Mouse (Mus musculus): Measurements from ENCODE around the gene Ccdc142. TPM values are rescaled to one million over a fixed set of nuclear protein-coding genes. Genes with fewer than 3 reads are reported as not detected.

Gene Ccdc142
- polyA plus RNA-seq, 1 experiment: 11.1 TPM

GRCm38 (mm10) chr6:83083497-83083896 is 17.9 kb upstream of the Ccdc142 start:
- DNase-seq (ENCODE audit: extremely low spot score in 1 of 2, low spot score in 1 of 2): no peak

DNA sequence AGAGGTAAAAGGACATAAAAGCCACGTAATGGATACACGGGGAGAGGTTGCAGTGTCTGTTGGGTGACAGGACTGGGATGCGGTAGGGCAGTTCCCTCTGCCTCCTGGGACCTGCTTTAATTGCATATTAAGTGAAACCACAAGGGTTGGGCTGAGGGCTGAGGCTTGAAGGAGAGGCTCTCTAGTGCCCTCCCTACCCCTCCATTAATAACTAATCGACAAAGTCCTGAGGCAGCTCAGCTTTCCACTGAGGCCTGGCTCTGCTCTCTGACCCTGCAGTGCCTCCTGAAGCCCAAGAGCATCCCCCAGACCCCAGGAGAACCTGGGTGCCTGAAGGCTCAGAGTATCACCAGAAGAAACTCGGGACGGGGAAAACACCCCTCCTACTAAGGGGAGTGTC is 16.9 kb upstream of the Ccdc142 start:
- no peak for DNase-seq (ENCODE audit: extremely low spot score in 1 of 2, low spot score in 1 of 2)

- DNase-seq (ENCODE audit: extremely low spot score in 1 of 2, low spot score in 1 of 2): no peak
These were observed 15.0 kb upstream of the Ccdc142 start, which contains the start of gene Lbx2 for GRCm38 (mm10) chr6:83086121-83087035. Gene Lbx2 (plus strand): TSS chr6:83086367.

DNA sequence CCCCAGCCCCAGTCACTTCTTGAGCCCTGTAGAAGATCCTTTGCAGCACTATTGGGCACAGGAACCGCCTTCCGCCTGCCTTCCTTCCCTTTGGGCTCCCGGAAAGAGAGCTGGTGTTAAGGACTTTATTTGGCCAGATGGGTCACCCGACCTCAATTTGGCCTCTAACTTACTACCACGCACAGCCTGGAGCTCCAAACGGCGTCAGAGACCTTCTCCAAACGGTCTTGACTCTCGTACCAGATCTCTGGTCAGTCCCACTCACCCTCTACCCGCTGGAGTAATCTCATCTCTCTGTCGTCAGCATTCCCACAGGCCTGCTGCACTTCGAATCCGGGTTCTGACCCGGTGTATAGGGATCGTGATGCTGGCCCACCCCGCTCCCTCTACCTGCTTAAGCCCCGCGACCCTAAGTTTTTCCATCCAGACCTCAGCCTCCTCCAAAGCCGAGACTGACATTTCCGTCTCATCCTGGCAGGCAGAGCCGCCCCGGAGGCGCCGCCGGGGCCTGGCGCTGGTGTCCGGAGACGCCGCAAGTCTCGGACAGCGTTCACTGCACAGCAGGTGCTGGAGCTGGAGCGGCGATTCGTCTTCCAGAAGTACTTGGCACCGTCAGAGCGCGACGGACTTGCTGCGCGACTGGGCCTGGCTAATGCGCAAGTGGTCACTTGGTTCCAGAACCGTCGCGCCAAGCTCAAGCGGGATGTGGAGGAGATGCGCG is 14.0 kb upstream of the Ccdc142 start:
- no peak for DNase-seq (ENCODE audit: extremely low spot score in 1 of 2, low spot score in 1 of 2)

- no peak for DNase-seq (ENCODE audit: extremely low spot score in 1 of 2, low spot score in 1 of 2)
These were observed 13.5 kb upstream of the Ccdc142 start for GRCm38 (mm10) chr6:83087926-83088260.

GRCm38 (mm10) chr6:83092416-83093127 is 8.8 kb upstream of the Ccdc142 start:
- DNase-seq (ENCODE audit: extremely low spot score in 1 of 2, low spot score in 1 of 2): no peak

GRCm38 (mm10) chr6:83095968-83096367 is 5.4 kb upstream of the Ccdc142 start:
- DNase-seq (ENCODE audit: extremely low spot score in 1 of 2, low spot score in 1 of 2): no peak

DNA sequence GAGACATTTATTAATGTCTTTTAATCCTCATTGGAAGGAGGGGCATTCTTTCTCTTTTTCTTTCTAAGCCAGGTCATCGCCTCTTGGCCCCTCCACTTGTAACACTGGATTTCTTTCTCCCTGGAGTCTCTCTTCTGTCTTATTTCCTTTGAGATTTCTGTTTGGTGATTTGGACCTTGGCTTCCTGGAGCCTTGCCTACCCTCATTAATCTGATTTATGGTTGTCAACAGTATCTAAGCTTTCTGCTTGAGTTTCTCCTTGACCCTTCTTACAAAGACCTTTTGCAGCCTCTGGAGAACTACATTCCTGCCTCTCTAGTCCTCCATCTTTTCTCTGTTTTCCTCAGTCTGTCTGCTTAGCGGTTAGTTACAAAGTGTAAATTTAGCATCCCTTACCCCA is 3.0 kb upstream of the Ccdc142 start:
- no peak for DNase-seq (ENCODE audit: extremely low spot score in 1 of 2, low spot score in 1 of 2)

- DNase-seq (ENCODE audit: extremely low spot score in 1 of 2, low spot score in 1 of 2): no peak
These were observed 521 bp downstream of the Ccdc142 start for GRCm38 (mm10) chr6:83101688-83102556.

- no peak for DNase-seq (ENCODE audit: extremely low spot score in 1 of 2, low spot score in 1 of 2)
These were observed 1.8 kb downstream of the Ccdc142 start for GRCm38 (mm10) chr6:83103130-83103650.

GRCm38 (mm10) chr6:83104158-83104557 is 2.8 kb downstream of the Ccdc142 start:
- no peak for DNase-seq (ENCODE audit: extremely low spot score in 1 of 2, low spot score in 1 of 2)

GRCm38 (mm10) chr6:83107566-83108400 is 6.4 kb downstream of the Ccdc142 start:
- peak in 1 of 2 experiments; percentile 75 for DNase-seq (ENCODE audit: extremely low spot score in 1 of 2, low spot score in 1 of 2)

DNA sequence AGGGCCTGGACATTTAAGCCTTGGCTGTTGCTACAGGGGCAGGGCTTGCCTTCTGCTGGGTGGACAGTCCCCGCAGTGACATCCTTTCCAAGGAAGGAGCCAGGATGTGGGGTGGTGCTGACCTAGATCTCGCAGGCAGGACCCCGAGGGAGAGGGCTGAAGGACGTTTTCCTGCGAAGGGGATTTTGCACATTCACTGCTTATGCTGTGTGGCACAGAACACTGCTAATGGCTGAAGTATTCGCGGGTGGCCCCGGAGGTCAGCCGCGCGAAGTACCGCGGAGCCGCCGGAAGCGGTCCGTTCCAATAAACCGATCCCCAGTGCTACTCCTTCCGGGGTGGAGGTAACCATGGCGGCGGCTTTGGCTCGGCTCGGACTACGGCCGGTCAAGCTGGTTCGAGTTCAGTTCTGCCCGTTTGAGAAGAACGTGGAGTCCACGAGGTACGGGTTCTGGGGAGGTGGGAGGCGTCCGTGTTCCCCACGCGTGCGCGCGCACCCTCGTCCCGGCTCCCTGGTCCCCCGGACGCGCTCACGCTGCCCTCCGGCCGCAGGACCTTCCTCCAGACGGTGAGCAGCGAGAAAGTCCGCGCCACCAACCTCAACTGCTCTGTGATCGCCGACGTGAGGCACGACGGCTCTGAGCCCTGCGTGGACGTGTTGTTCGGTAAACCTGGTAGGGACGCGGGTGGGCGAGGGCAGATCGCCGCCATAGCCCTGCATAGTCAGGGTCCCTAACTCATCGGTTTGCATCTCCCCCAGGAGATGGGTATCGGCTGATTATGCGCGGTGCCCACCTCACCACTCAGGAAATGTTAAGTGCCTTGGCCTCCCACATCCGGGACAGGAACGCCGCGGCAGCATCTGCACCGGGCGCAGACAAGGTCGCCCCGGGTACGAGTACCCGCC is 7.6 kb downstream of the Ccdc142 start, which contains the start of gene Mrpl53:
Gene Mrpl53 (plus strand): TSS at position 279 of the 907 bp plus-strand sequence.
- DNase-seq (ENCODE audit: extremely low spot score in 1 of 2, low spot score in 1 of 2): peak in 1 of 2 experiments; percentile 84

GRCm38 (mm10) chr6:83111510-83112136 is 10.2 kb downstream of the Ccdc142 start:
- no peak for DNase-seq (ENCODE audit: extremely low spot score in 1 of 2, low spot score in 1 of 2)

GRCm38 (mm10) chr6:83115011-83115671 is 13.7 kb downstream of the Ccdc142 start, which contains the start of gene Mogs:
Gene Mogs (plus strand): TSS chr6:83115496.
- DNase-seq (ENCODE audit: extremely low spot score in 1 of 2, low spot score in 1 of 2): peak in 1 of 2 experiments; percentile 92

GRCm38 (mm10) chr6:83115682-83116372 is 14.4 kb downstream of the Ccdc142 start:
- no peak for DNase-seq (ENCODE audit: extremely low spot score in 1 of 2, low spot score in 1 of 2)

All from frontal cortex, adult 2 months (tissue).